Mouse (Mus musculus): Measurements from ENCODE around the gene Prkg2.

Prkg2 gene

DNA sequence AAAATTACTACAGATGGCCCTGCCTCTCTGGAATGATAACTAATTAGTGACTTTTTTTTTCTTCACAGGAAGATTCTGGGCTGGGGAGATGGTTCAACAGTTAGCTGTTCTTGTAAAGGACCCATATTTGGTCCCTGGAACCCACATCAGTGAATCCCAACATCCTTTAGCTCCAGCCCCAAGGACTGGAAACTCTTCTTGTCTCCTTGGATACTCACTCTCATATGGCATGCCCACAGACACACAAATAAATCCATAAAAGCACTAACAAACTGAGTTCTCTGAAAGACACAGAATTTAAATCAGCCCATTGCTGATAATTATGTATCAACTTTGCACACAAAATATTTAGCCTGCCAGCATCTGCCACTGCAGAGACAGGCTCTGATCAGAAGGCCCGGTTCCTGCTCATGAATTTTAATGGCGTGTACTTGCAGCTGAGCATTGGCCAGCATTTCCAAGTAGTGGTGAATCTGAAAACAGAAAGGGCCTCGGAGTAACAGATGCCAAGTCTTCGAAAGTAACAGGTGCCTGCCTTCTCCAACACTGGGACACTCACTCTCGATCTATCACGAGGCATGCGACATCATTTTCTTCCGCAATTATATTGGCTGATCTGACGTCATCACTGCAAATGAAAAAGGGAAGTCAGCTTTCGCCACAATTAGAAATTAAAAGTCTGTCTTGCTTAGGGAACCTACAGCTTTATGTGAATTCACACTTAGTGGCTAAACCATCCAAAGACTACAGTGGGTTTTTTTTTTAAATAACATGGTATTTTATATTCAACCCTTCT is 61.1 kb downstream of the Prkg2 start:
- DNase-seq (ENCODE audit: low read depth, low spot score) = no peak

DNA sequence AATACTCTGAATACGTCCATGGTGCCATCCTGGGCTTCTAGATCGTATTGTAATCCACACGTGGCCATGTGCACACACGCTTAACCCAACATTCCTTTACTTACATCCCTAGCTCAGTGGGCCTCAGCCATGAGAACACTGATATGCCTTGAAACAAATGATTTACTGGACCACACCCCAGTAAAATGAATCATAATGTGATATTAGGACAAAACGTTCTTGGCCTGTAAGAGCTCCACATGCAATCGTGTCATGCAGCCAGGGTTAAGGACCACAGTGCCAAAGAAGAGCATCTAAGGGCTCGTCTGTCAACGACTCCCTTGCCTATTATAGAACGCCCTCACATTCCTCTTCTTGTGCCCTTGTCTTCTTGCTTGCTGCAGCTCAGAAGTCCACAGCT is 70.5 kb downstream of the Prkg2 start:
- DNase-seq (ENCODE audit: low read depth, low spot score) = no peak

DNA sequence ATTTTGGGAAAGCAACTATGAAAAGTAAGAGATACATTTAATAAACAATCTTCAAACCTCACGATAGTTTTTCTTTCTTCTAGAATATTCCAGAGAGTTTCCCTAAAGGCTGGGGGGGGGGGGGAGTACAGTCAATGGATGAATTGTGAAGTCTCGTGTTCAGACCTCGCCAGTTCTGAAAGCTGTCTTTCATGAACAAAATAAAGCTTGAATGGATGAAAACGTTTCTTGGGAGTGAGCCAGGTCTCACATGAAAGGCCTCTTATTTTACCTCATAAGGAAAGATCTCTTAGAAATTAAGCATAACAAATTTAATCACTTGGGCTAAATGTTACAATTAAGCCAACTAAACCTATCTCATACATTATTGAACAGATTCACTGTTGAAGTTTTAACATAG is 72.0 kb downstream of the Prkg2 start:
- DNase-seq (ENCODE audit: low read depth, low spot score) = no peak

DNA sequence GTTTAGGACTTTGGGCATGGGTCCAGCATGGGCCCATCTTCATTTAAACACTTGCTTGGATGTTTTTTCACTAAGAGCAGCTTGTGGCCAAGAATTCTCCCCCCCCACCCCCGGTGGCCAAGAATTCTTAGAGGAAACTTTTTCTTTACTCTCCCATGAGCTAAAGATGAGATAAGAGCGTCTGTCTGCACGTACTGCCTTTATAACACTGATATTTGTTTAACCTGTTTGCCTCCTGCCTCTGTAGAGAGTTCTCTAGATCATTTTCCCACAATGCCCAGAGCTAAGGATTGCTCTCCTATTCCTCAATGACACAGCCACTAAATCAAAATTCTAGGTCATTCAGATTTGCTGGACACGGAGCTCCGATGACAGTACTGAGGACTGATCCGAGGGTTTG is 72.8 kb downstream of the Prkg2 start:
- no peak for DNase-seq (ENCODE audit: low read depth, low spot score)

- DNase-seq (ENCODE audit: low read depth, low spot score) = no peak
Measured at GRCm38 (mm10) chr5:98962472-98962871, 74.7 kb downstream of the Prkg2 start.

- DNase-seq (ENCODE audit: low read depth, low spot score) = no peak
Measured at GRCm38 (mm10) chr5:98955576-98955975, 81.6 kb downstream of the Prkg2 start.

GRCm38 (mm10) chr5:98953386-98953785 is 83.8 kb downstream of the Prkg2 start:
- DNase-seq (ENCODE audit: low read depth, low spot score) = no peak

GRCm38 (mm10) chr5:98951566-98951965 is 85.6 kb downstream of the Prkg2 start:
- no peak for DNase-seq (ENCODE audit: low read depth, low spot score)

DNA sequence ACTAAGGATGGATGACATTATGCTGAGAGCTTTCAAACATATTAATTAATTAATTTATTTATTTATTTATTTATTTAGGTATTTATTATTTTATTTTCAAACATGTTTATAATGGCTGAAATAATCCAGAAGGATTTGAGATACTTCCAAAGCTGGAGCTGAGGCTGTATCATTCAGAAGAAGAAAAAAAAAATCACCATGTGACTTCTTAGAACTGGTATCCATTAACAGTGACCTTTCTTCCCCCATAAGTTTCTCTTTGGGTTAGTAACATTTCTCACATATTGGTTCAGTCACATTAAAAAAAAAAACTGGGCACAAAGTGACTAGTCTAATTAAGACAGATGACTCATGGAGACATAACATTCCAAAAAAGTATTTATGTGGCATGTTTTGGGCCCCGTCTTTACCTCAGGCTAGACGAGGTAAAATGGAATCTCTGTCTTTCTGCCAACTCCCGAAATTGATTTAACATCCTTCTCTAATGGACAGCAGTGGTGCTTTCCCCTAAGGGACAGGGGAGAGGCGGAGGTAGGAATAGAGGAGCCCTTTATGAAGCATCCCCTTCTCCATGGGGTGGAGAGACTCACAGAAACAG is 86.6 kb downstream of the Prkg2 start:
- no peak for DNase-seq (ENCODE audit: low read depth, low spot score)

- no peak for DNase-seq (ENCODE audit: low read depth, low spot score)
Measured at GRCm38 (mm10) chr5:98949784-98950183, 87.4 kb downstream of the Prkg2 start.

GRCm38 (mm10) chr5:98946656-98947055 is 90.5 kb downstream of the Prkg2 start:
- DNase-seq (ENCODE audit: low read depth, low spot score) = no peak

- no peak for DNase-seq (ENCODE audit: low read depth, low spot score)
Measured at GRCm38 (mm10) chr5:98946117-98946620, 91.0 kb downstream of the Prkg2 start.

GRCm38 (mm10) chr5:98943776-98944175 is 93.4 kb downstream of the Prkg2 start:
- DNase-seq (ENCODE audit: low read depth, low spot score) = no peak

GRCm38 (mm10) chr5:98940731-98941130 is 96.4 kb downstream of the Prkg2 start:
- no peak for DNase-seq (ENCODE audit: low read depth, low spot score)

DNA sequence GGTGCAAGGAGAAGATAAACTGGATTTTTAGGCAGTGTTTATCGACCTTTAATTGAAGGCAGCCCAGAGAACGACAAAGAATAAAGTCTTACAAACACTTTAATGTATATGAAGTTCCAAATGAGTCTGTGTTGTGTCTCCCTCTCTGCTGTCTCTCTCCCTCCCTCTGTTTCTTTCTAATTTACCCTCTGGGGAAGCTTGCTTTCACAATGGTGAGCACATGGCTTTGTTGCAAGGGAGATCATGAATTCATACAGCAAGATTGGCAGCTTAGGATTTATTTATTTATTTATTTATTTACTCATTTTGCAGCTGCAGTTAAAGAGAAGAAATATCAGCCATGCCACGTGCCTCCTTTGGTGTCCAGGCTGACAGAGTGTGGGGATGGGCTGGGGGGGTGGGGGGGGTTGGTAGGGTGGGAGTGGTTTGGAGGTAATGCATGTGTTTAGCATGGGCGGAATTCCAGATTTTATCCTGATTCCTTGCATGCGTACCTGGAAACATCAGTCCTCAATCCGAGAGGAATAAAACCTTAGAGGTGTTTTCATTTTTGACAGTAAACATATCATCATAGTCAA is 97.4 kb downstream of the Prkg2 start:
- DNase-seq (ENCODE audit: low read depth, low spot score) = no peak

- DNase-seq (ENCODE audit: low read depth, low spot score) = no peak
Measured at GRCm38 (mm10) chr5:98939116-98939515, 98.0 kb downstream of the Prkg2 start.

GRCm38 (mm10) chr5:98937879-98938278 is 99.3 kb downstream of the Prkg2 start:
- DNase-seq (ENCODE audit: low read depth, low spot score) = no peak

DNA sequence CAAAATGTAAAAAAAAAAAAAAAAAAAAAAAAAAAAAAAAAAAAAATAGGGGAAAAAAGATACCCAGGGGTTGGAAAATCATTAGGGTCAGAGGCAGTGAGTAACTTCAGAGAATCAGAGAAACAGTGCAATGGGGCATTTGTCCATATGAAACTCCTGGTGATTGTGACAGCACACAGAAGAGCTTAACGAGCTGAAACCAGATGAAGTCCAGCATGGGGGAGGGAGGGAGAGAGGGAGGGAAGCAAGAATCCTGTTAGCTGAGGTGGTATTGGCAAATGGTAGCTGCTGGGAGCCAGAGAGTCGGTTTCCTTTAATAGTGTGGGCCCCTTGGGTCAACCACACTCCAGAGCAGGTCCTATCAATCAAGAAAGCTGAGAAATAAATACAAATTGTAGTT is 100.5 kb downstream of the Prkg2 start:
- no peak for DNase-seq (ENCODE audit: low read depth, low spot score)

GRCm38 (mm10) chr5:98935930-98936329 is 101.2 kb downstream of the Prkg2 start:
- no peak for DNase-seq (ENCODE audit: low read depth, low spot score)

DNA sequence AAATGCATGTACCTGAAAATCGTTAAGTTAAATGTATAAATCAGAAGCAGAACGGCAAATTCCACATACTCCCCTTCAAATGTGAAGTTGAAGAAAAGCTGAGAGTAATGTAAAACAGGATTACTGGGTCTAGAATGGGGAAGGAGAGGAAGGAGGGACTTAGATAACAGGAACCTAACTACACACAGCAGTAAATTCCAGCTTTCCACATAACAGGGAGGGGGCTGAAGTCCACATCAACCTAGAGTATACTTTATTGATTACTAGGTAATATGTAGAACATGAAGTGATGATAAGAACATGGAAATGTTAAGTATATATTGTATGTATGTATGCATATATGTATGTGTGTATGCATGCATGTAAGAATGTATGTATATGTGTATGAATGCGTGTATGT is 114.2 kb downstream of the Prkg2 start:
- DNase-seq (ENCODE audit: low read depth, low spot score) = no peak

- no peak for DNase-seq (ENCODE audit: low read depth, low spot score)
Measured at GRCm38 (mm10) chr5:98921608-98922007, 115.5 kb downstream of the Prkg2 start.

DNA sequence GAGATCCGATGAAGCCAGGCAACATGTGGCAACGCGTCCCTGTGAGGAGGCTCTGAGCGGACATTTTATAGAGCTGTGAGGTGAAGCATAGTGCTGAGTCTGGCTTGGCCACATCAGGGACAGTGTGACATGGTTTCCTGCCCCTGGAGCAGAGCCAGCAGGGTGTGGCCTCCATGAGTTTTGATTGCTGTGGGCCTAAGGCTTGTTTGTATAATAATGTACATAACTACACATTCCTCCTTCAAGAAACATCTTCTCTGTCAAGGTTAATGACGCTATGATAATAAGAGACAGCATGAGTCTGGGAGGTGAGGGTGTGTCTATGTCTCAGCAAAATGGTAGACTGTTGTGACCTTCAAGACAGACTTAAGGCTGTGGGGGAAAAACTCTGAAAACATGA is 118.4 kb downstream of the Prkg2 start:
- no peak for DNase-seq (ENCODE audit: low read depth, low spot score)

- DNase-seq (ENCODE audit: low read depth, low spot score) = no peak
Measured at GRCm38 (mm10) chr5:98902339-98902738, 134.8 kb downstream of the Prkg2 start.
